Mouse (Mus musculus) MEL (cell line): ENCODE results near the gene Plxnb1. TPM values are rescaled to one million over a fixed set of nuclear protein-coding genes. Genes with fewer than 3 reads are reported as not detected.

Source experiments
- DNase-seq: peaks from one replicate; pipeline ENCODE4 v3.0.0; 2011; ENCODE audit warnings: low read depth, low spot score
- H3K27ac ChIP-seq: 2 replicates; pipeline ENCODE4 v1.5.1; 2012; ENCODE audit warnings: low read depth, mild to moderate bottlenecking, control low read depth, low read length, moderate library complexity; ENCODE audit not compliant: control insufficient read depth
- H3K27me3 ChIP-seq, 2 experiments: fragments of 150-350 bp in 1 of 2; sonication (generic) in 1 of 2; 2 replicates each; pipeline ENCODE4 v1.6.1; 2012; ENCODE audit warnings: low read length in 2 of 2, mild to moderate bottlenecking in 2 of 2, improper control_type of control experiment in 1 of 2, moderate library complexity in 1 of 2; ENCODE audit not compliant: insufficient read depth in 2 of 2, control insufficient read depth in 1 of 2
- H3K36me3 ChIP-seq, 2 experiments: 2 replicates each; pipeline ENCODE4 v1.6.1; 2012 to 2014; ENCODE audit warnings: low read length in 2 of 2, improper control_type of control experiment in 1 of 2, inconsistent platforms in 1 of 2, mild to moderate bottlenecking in 1 of 2; ENCODE audit not compliant: insufficient read depth in 2 of 2, control insufficient read depth in 1 of 2
- H3K4me1 ChIP-seq, 2 experiments: fragments of 150-350 bp in 1 of 2; sonication (generic) in 1 of 2; 2 replicates each; pipeline ENCODE4 v1.6.1; 2012; ENCODE audit warnings: low read length in 2 of 2, improper control_type of control experiment in 1 of 2, mild to moderate bottlenecking in 1 of 2; ENCODE audit not compliant: insufficient read depth in 2 of 2, control insufficient read depth in 1 of 2
- H3K4me3 ChIP-seq, 2 experiments: fragments of 150-350 bp in 1 of 2; sonication (generic) in 1 of 2; 2 replicates each; pipeline ENCODE4 v1.5.1; 2012; ENCODE audit warnings: low read depth in 2 of 2, low read length in 2 of 2, mild to moderate bottlenecking in 2 of 2, moderate library complexity in 2 of 2, control low read depth in 1 of 2, improper control_type of control experiment in 1 of 2; ENCODE audit not compliant: control insufficient read depth in 1 of 2, insufficient read depth in 1 of 2
- H3K79me2 ChIP-seq: 2 replicates; pipeline ENCODE4 v1.6.1; 2012; ENCODE audit warnings: mild to moderate bottlenecking, low read length, moderate library complexity; ENCODE audit not compliant: control insufficient read depth, poor library complexity, insufficient read depth
- H3K9ac ChIP-seq: 2 replicates; pipeline ENCODE4 v1.6.1; 2012; ENCODE audit warnings: low read depth, mild to moderate bottlenecking, control low read depth, low read length, moderate library complexity; ENCODE audit not compliant: control insufficient read depth, poor library complexity, severe bottlenecking
- H3K9me3 ChIP-seq: fragments of 150-350 bp; sonication (generic); replicated peaks from 2 replicates; pipeline ENCODE4 v1.6.1; 2012; ENCODE audit warnings: mild to moderate bottlenecking, low read length, improper control_type of control experiment, moderate library complexity; ENCODE audit not compliant: insufficient read depth
- BHLHE40 ChIP-seq: IDR thresholded peaks from 2 replicates; pipeline ENCODE4 v1.6.1; 2012; ENCODE audit warnings: low read depth, mild to moderate bottlenecking, inconsistent platforms, low read length, improper control_type of control experiment, borderline replicate concordance
- CHD1 ChIP-seq: IDR thresholded peaks from 2 replicates; pipeline ENCODE4 v1.6.1; 2012; ENCODE audit warnings: low read depth, mild to moderate bottlenecking, inconsistent platforms, low read length, improper control_type of control experiment
- CHD2 ChIP-seq: IDR thresholded peaks from 2 replicates; pipeline ENCODE4 v1.6.1; 2011; ENCODE audit warnings: low read length, improper control_type of control experiment
- E2F4 ChIP-seq: IDR thresholded peaks from 2 replicates; pipeline ENCODE4 v1.6.1; 2011; ENCODE audit warnings: low read depth, low read length, improper control_type of control experiment, borderline replicate concordance
- GABPA ChIP-seq: IDR thresholded peaks from 2 replicates; pipeline ENCODE4 v1.6.1; 2012; ENCODE audit warnings: low read depth, mild to moderate bottlenecking, inconsistent platforms, low read length, improper control_type of control experiment, moderate library complexity
- GATA1 ChIP-seq: IDR thresholded peaks from 2 replicates; pipeline ENCODE4 v1.6.1; 2011; ENCODE audit warnings: low read depth, low read length, improper control_type of control experiment
- HCFC1 ChIP-seq: IDR thresholded peaks from 2 replicates; pipeline ENCODE4 v1.6.1; 2012; ENCODE audit warnings: low read depth, mild to moderate bottlenecking, inconsistent platforms, low read length, improper control_type of control experiment, moderate library complexity
- JUND ChIP-seq: IDR thresholded peaks from 2 replicates; pipeline ENCODE4 v1.6.1; 2011; ENCODE audit warnings: low read depth, mild to moderate bottlenecking, improper control_type of control experiment, low read length
- MYC ChIP-seq: IDR thresholded peaks from 2 replicates; pipeline ENCODE4 v1.6.1; 2011; ENCODE audit warnings: low read depth, mild to moderate bottlenecking, low read length, improper control_type of control experiment, moderate library complexity
- NELFE ChIP-seq: IDR thresholded peaks from 2 replicates; pipeline ENCODE4 v1.6.1; 2011; ENCODE audit warnings: low read depth, low read length, improper control_type of control experiment
- NRF1 ChIP-seq: IDR thresholded peaks from 2 replicates; pipeline ENCODE4 v1.6.1; 2014; ENCODE audit warnings: low read depth, mild to moderate bottlenecking, inconsistent platforms, low read length, improper control_type of control experiment, moderate library complexity; ENCODE audit not compliant: poor library complexity, insufficient read depth, severe bottlenecking
- RCOR1 ChIP-seq: IDR thresholded peaks from 2 replicates; pipeline ENCODE4 v1.6.1; 2012; ENCODE audit warnings: low read depth, mild to moderate bottlenecking, inconsistent platforms, low read length, improper control_type of control experiment
- SMC3 ChIP-seq: IDR thresholded peaks from 2 replicates; pipeline ENCODE4 v1.6.1; 2011; ENCODE audit warnings: low read depth, low read length, improper control_type of control experiment
- TBP ChIP-seq: IDR thresholded peaks from 2 replicates; pipeline ENCODE4 v1.8.0; 2011; ENCODE audit warnings: low read depth, low read length, improper control_type of control experiment
- TCF12 ChIP-seq: IDR thresholded peaks from 2 replicates; pipeline ENCODE4 v1.6.1; 2014; ENCODE audit warnings: low read depth, mild to moderate bottlenecking, inconsistent platforms, low read length, improper control_type of control experiment, moderate library complexity
- USF2 ChIP-seq, 2 experiments: IDR thresholded peaks; 2 replicates each; pipeline ENCODE4 v1.6.1; 2011 to 2012; ENCODE audit warnings: improper control_type of control experiment in 2 of 2, low read length in 2 of 2, borderline replicate concordance in 1 of 2, inconsistent platforms in 1 of 2, low read depth in 1 of 2, mild to moderate bottlenecking in 1 of 2; ENCODE audit not compliant: insufficient read depth in 1 of 2
- ZMIZ1 ChIP-seq: IDR thresholded peaks from 2 replicates; pipeline ENCODE4 v1.6.1; 2012; ENCODE audit warnings: low read depth, mild to moderate bottlenecking, inconsistent platforms, low read length, improper control_type of control experiment, moderate library complexity
- polyA plus RNA-seq, 2 experiments: library from polyadenylated mRNA; stranded (reverse) in 1 of 2; unstranded in 1 of 2; fragments of >175 nt in 1 of 2; fragments of >200 nt in 1 of 2; gene quantifications; 2 replicates each; pipeline versions ENCODE4 v1.2.1 to v1.2.4; 2012; ENCODE audit warnings: low replicate concordance in 2 of 2, low read depth in 1 of 2; ENCODE audit not compliant: insufficient read length in 2 of 2, insufficient read depth in 1 of 2, missing spikeins in 1 of 2
- total RNA-seq: library from RNA; depleted of rRNA; stranded (reverse); fragments of 300-350 nt; gene quantifications from 2 replicates; pipeline ENCODE4 v1.2.3, GENCODE M21; 2012

Plxnb1 gene
- total and polyA plus RNA-seq, 3 experiments = 0.07 TPM; not detected in 2

GRCm38 (mm10) chr9:109111591-109111990 is 16.4 kb downstream of the Plxnb1 start:
- TF ChIP-seq JUND (no peak), E2F4 (no peak), GABPA (no peak), TCF12 (no peak), SMC3 (no peak), USF2 (IDR thresholded peaks at IDR 0.05; ENCODE audit: borderline replicate concordance in 1 of 2, insufficient read depth in 1 of 2, low read depth in 1 of 2, low read length in 2 of 2) (no peak), BHLHE40 (no peak), NRF1 (no peak), CHD2 (no peak), CHD1 (no peak), HCFC1 (no peak), TBP (no peak), GATA1 (no peak)
- Histone ChIP-seq H3K4me1 (no peaks in the 10 kb centered on the region), H3K27ac (no peak overlapping the region), H3K9me3 (no peaks in the 10 kb centered on the region), H3K27me3 (no peaks in the 10 kb centered on the region; a peak in 1 of 4 replicates), H3K36me3 (no peaks in the 10 kb centered on the region), H3K9ac (no peak overlapping the region), H3K4me3 (no peak overlapping the region), H3K79me2 (no peaks in the 10 kb centered on the region)
- DNase-seq = no peak

- Histone ChIP-seq H3K9me3 (no peaks in the 10 kb centered on the region), H3K4me1 (no peaks in the 10 kb centered on the region), H3K79me2 (no peaks in the 10 kb centered on the region), H3K27me3 (no peaks in the 10 kb centered on the region; a peak in 1 of 4 replicates), H3K9ac (no peak overlapping the region), H3K4me3 (no peak overlapping the region)
- no peak for TF ChIP-seq JUND
- no peak for TF ChIP-seq CHD2
- no peak for TF ChIP-seq RCOR1
- no peak for TF ChIP-seq ZMIZ1
- TF ChIP-seq MYC = no peak
- TF ChIP-seq NELFE = no peak
- TF ChIP-seq, all 39 proteins: peak for 0
- no peaks in the 10 kb centered on the region for H3K36me3 ChIP-seq
- no peak overlapping the region for H3K27ac ChIP-seq
- no peak for DNase-seq
Observed at GRCm38 (mm10) chr9:109113331-109113730, 18.1 kb downstream of the Plxnb1 start.
